Mouse (Mus musculus): ENCODE results near the gene Pkmyt1. TPM values are rescaled to one million over a fixed set of nuclear protein-coding genes. Genes with fewer than 3 reads are reported as not detected.

Gene Pkmyt1
- polyA plus RNA-seq, 1 experiment from 2014 or later: 20.8 TPM

GRCm38 (mm10) chr17:23744076-23744475 lies 17.9 kb downstream of the Pkmyt1 start:
- no peak overlapping the region for H3K27ac ChIP-seq (ENCODE audit: low read depth, low read length)
- peaks cover 21% of the 10 kb centered on the region for H3K4me1 ChIP-seq (ENCODE audit: control insufficient read depth, insufficient read depth, low read depth, low read length)
- no peaks in the 10 kb centered on the region for H3K9me3 ChIP-seq (ENCODE audit: control insufficient read depth, low read length)
- no peak overlapping the region for H3K4me2 ChIP-seq (ENCODE audit: low read length)
- no peak overlapping the region for H3K9ac ChIP-seq (ENCODE audit: low read depth, low read length)
- H3K36me3 ChIP-seq (ENCODE audit: control insufficient read depth, insufficient read depth, low read length): no peaks in the 10 kb centered on the region
- no peak overlapping the region for H3K4me3 ChIP-seq (ENCODE audit: low read length)
- peaks cover 50% of the 10 kb centered on the region for H3K27me3 ChIP-seq (replicated peaks; ENCODE audit: control insufficient read depth, insufficient read depth, low read length)
- no peak for ATAC-seq
- WGBS: 24% methylated on average over 8 of the region's 8 CpGs

GRCm38 (mm10) chr17:23744651-23745050 lies 18.5 kb downstream of the Pkmyt1 start:
- H3K9me3 ChIP-seq (ENCODE audit: control insufficient read depth, low read length): no peaks in the 10 kb centered on the region
- peaks cover 19% of the 10 kb centered on the region for H3K4me1 ChIP-seq (ENCODE audit: control insufficient read depth, insufficient read depth, low read depth, low read length)
- H3K27me3 ChIP-seq (replicated peaks; ENCODE audit: control insufficient read depth, insufficient read depth, low read length): peaks cover 50% of the 10 kb centered on the region
- no peaks in the 10 kb centered on the region for H3K36me3 ChIP-seq (ENCODE audit: control insufficient read depth, insufficient read depth, low read length)
- no peak overlapping the region for H3K9ac ChIP-seq (ENCODE audit: low read depth, low read length)
- ATAC-seq: no peak
- peak overlapping the region; percentile 90 for H3K4me2 ChIP-seq (ENCODE audit: low read length)
- H3K4me3 ChIP-seq (ENCODE audit: low read length): peak overlapping the region; percentile 47
- no peak overlapping the region for H3K27ac ChIP-seq (ENCODE audit: low read depth, low read length)
- WGBS: 2% methylated on average over 14 of the region's 14 CpGs

- Histone ChIP-seq H3K9me3 (ENCODE audit: control insufficient read depth, low read length) (no peaks in the 10 kb centered on the region), H3K9ac (ENCODE audit: low read depth, low read length) (peak within 1 kb of the TSS; percentile 72), H3K27me3 (replicated peaks; ENCODE audit: control insufficient read depth, insufficient read depth, low read length) (peaks cover 50% of the 10 kb centered on the region), H3K4me1 (ENCODE audit: control insufficient read depth, insufficient read depth, low read depth, low read length) (peaks cover 18% of the 10 kb centered on the region), H3K4me2 (ENCODE audit: low read length) (peak within 1 kb of the TSS; percentile 90), H3K36me3 (ENCODE audit: control insufficient read depth, insufficient read depth, low read length) (no peaks in the 10 kb centered on the region), H3K4me3 (ENCODE audit: low read length) (peak within 1 kb of the TSS; percentile 47), H3K27ac (ENCODE audit: low read depth, low read length) (no peak within 1 kb of the TSS)
- WGBS: under 1% methylated on average over 41 of the region's 45 CpGs
- ATAC-seq: no peak
Measured at GRCm38 (mm10) chr17:23745301-23746251, 19.4 kb downstream of the Pkmyt1 start, which contains the start of gene Kremen2. TSS of gene Kremen2 (minus strand) at chr17:23745833.

GRCm38 (mm10) chr17:23746311-23746710 lies 20.2 kb downstream of the Pkmyt1 start:
- 0 out of 2 replicates have a peak, but pooled peaks cover 2% of the 10 kb centered on the region for H3K36me3 ChIP-seq (ENCODE audit: control insufficient read depth, insufficient read depth, low read length)
- ATAC-seq: no peak
- peaks cover 14% of the 10 kb centered on the region for H3K4me1 ChIP-seq (ENCODE audit: control insufficient read depth, insufficient read depth, low read depth, low read length)
- no peak overlapping the region for H3K27ac ChIP-seq (ENCODE audit: low read depth, low read length)
- peaks cover 46% of the 10 kb centered on the region for H3K27me3 ChIP-seq (replicated peaks; ENCODE audit: control insufficient read depth, insufficient read depth, low read length)
- H3K9ac ChIP-seq (ENCODE audit: low read depth, low read length): peak overlapping the region; percentile 72; the same call in 1 of the 2 replicates
- H3K4me2 ChIP-seq (ENCODE audit: low read length): peak overlapping the region; percentile 90
- no peaks in the 10 kb centered on the region for H3K9me3 ChIP-seq (ENCODE audit: control insufficient read depth, low read length)
- WGBS: 5% methylated on average over 12 of the region's 12 CpGs
- H3K4me3 ChIP-seq (ENCODE audit: low read length): peak overlapping the region; percentile 47

GRCm38 (mm10) chr17:23746767-23747166 lies 20.6 kb downstream of the Pkmyt1 start:
- ATAC-seq: no peak
- Histone ChIP-seq H3K27ac (ENCODE audit: low read depth, low read length) (no peak overlapping the region), H3K9ac (ENCODE audit: low read depth, low read length) (no peak overlapping the region), H3K9me3 (ENCODE audit: control insufficient read depth, low read length) (no peaks in the 10 kb centered on the region), H3K4me3 (ENCODE audit: low read length) (no peak overlapping the region), H3K4me2 (ENCODE audit: low read length) (no peak overlapping the region), H3K27me3 (replicated peaks; ENCODE audit: control insufficient read depth, insufficient read depth, low read length) (peaks cover 41% of the 10 kb centered on the region), H3K4me1 (ENCODE audit: control insufficient read depth, insufficient read depth, low read depth, low read length) (peaks cover 14% of the 10 kb centered on the region), H3K36me3 (ENCODE audit: control insufficient read depth, insufficient read depth, low read length) (peaks cover 5% of the 10 kb centered on the region; the same call in 1 of the 2 replicates)
- 90% methylated on average over 3 of the region's 3 CpGs for WGBS

GRCm38 (mm10) chr17:23747471-23747870 lies 21.3 kb downstream of the Pkmyt1 start:
- no peaks in the 10 kb centered on the region for H3K9me3 ChIP-seq (ENCODE audit: control insufficient read depth, low read length)
- no peak overlapping the region for H3K9ac ChIP-seq (ENCODE audit: low read depth, low read length)
- 87% methylated on average over 3 of the region's 3 CpGs for WGBS
- no peak overlapping the region for H3K27ac ChIP-seq (ENCODE audit: low read depth, low read length)
- ATAC-seq: no peak
- H3K27me3 ChIP-seq (replicated peaks; ENCODE audit: control insufficient read depth, insufficient read depth, low read length): peaks cover 34% of the 10 kb centered on the region
- peaks cover 12% of the 10 kb centered on the region for H3K36me3 ChIP-seq (ENCODE audit: control insufficient read depth, insufficient read depth, low read length)
- no peak overlapping the region for H3K4me2 ChIP-seq (ENCODE audit: low read length)
- peaks cover 11% of the 10 kb centered on the region for H3K4me1 ChIP-seq (ENCODE audit: control insufficient read depth, insufficient read depth, low read depth, low read length)
- no peak overlapping the region for H3K4me3 ChIP-seq (ENCODE audit: low read length)

- 36% methylated on average over 6 of the region's 6 CpGs for WGBS
- no peak for ATAC-seq
Measured at GRCm38 (mm10) chr17:23748026-23748425, 21.9 kb downstream of the Pkmyt1 start.

GRCm38 (mm10) chr17:23748631-23749391 lies 22.7 kb downstream of the Pkmyt1 start:
- Histone ChIP-seq H3K27me3 (replicated peaks; ENCODE audit: control insufficient read depth, insufficient read depth, low read length) (peaks cover 21% of the 10 kb centered on the region), H3K4me2 (ENCODE audit: low read length) (peak overlapping the region; percentile 15), H3K9ac (ENCODE audit: low read depth, low read length) (no peak overlapping the region), H3K4me1 (ENCODE audit: control insufficient read depth, insufficient read depth, low read depth, low read length) (peaks cover 11% of the 10 kb centered on the region), H3K36me3 (ENCODE audit: control insufficient read depth, insufficient read depth, low read length) (peaks cover 23% of the 10 kb centered on the region), H3K9me3 (ENCODE audit: control insufficient read depth, low read length) (no peaks in the 10 kb centered on the region), H3K27ac (ENCODE audit: low read depth, low read length) (no peak overlapping the region), H3K4me3 (ENCODE audit: low read length) (no peak overlapping the region)
- no peak for ATAC-seq
- WGBS: 41% methylated on average over 10 of the region's 10 CpGs

More at GRCm38 (mm10) chr17:23748026-23748425, 21.9 kb downstream of the Pkmyt1 start:
- Histone ChIP-seq H3K4me2 (ENCODE audit: low read length) (no peak overlapping the region), H3K27ac (ENCODE audit: low read depth, low read length) (no peak overlapping the region), H3K36me3 (ENCODE audit: control insufficient read depth, insufficient read depth, low read length) (peaks cover 17% of the 10 kb centered on the region), H3K9me3 (ENCODE audit: control insufficient read depth, low read length) (no peaks in the 10 kb centered on the region), H3K9ac (ENCODE audit: low read depth, low read length) (no peak overlapping the region), H3K4me1 (ENCODE audit: control insufficient read depth, insufficient read depth, low read depth, low read length) (peaks cover 11% of the 10 kb centered on the region), H3K27me3 (replicated peaks; ENCODE audit: control insufficient read depth, insufficient read depth, low read length) (peaks cover 29% of the 10 kb centered on the region), H3K4me3 (ENCODE audit: low read length) (no peak overlapping the region)
